Mouse (Mus musculus) E14TG2a.4 (cell line): Measurements from ENCODE around the gene Mob3a.

ENCODE experiments used
- CTCF ChIP-seq: conservative IDR thresholded peaks from 2 replicates; pipeline ENCODE4 v1.5.1; 2014; ENCODE audit warnings: low read length
- NANOG ChIP-seq: IDR thresholded peaks from 2 replicates; pipeline ENCODE4 v1.6.1; 2014; ENCODE audit warnings: borderline replicate concordance, low read length, mixed read lengths

- TF ChIP-seq CTCF (no peak), NANOG (no peak)
Measured at GRCm38 (mm10) chr10:80683647-80684046, 18.1 kb downstream of the Mob3a start.
